Mouse (Mus musculus): ENCODE measurements around the gene Lin7c. TPM values are rescaled to one million over a fixed set of nuclear protein-coding genes. Genes with fewer than 3 reads are reported as not detected.

Gene Lin7c
- total RNA-seq, 2 experiments from 2014 or later: 124 to 133 TPM

DNA sequence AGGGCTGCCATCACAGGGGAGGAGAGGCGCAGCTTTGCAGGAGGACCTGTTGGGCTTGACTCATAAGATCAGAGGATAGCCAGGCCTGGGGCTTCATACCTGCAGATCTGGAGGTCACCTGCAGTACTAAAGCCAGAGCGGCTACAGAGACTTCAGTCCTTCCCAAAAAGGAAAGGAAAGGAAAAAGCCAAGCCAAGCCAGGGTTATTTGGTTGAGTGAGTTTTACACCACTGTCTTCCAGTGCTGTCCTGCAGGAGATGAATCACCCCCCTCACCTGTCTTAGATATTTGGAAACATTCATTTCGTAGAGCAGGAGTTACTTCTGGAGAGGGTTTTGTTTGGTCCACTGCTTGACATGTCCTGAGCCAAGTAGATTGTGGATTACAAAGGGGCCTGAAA is 42.5 kb downstream of the Lin7c start:
- no peak for DNase-seq (ENCODE audit: extremely low spot score in 1 of 2, low spot score in 2 of 2)
- intact Hi-C loops (cut with DNase I): no loop called here

GRCm38 (mm10) chr2:109934086-109934485 is 43.4 kb downstream of the Lin7c start:
- intact Hi-C loops (cut with DNase I): no loop called here

GRCm38 (mm10) chr2:109935194-109935593 is 44.5 kb downstream of the Lin7c start:
- intact Hi-C loops (cut with DNase I): no loop called here
- no peak for DNase-seq (ENCODE audit: extremely low spot score in 1 of 2, low spot score in 2 of 2)

More at GRCm38 (mm10) chr2:109934086-109934485, 43.4 kb downstream of the Lin7c start:
- no peak for DNase-seq (ENCODE audit: extremely low spot score in 1 of 2, low spot score in 2 of 2)

- intact Hi-C loops (cut with DNase I): no loop called here
- no peak for DNase-seq (ENCODE audit: extremely low spot score in 1 of 2, low spot score in 2 of 2)
Measured at GRCm38 (mm10) chr2:109935754-109936409, 45.2 kb downstream of the Lin7c start.

- intact Hi-C loops (cut with DNase I): no loop called here
- no peak for DNase-seq (ENCODE audit: extremely low spot score in 1 of 2, low spot score in 2 of 2)
Measured at GRCm38 (mm10) chr2:109936410-109936755, 45.7 kb downstream of the Lin7c start.

DNA sequence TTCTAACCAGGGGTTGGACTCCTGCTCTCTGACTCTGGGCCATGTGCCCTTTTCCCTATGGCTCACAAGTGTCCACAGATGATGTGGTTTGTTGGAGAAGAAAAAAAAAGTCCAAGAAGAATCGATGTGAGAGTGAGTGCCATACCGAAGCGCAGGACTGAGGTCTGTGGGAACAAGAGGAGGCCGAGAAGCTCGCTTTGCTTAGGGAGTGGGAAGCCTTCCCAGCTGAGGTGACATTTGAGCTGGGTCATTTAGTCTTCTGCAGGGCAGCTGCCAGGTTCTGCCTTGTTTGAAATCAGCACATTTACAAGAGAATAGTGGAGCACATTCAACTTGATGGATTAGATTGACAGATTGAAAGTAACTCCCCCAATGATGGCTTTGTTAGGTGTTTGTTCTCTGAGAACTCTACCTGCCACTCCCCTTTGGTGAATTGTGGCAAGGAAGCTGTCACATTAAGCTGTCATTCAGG is 51.4 kb downstream of the Lin7c start:
- DNase-seq (ENCODE audit: extremely low spot score in 1 of 2, low spot score in 2 of 2): no peak
- intact Hi-C loops (cut with DNase I): no loop called here

GRCm38 (mm10) chr2:109942810-109943570 is 52.3 kb downstream of the Lin7c start:
- intact Hi-C loops (cut with DNase I): no loop called here
- DNase-seq (ENCODE audit: extremely low spot score in 1 of 2, low spot score in 2 of 2): no peak

DNA sequence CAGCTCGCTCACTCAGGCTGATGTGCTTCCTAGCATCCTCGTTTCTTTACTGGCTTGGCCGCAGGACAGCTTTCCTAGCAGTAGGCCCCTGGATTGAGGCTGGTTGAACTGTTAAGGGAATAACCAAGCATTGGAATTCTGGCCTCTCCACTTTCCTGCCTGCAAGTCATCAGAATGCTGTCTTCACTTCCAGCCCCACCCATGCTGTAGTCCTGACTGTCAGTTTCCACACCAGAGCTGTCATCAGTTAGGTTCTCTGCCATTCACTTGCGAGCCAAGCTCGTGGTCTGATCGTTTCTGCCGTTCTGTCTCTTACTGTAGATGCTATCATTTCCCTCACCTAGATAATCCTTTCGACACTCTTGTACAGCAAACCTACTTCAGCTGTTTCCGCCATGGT is 54.3 kb downstream of the Lin7c start:
- DNase-seq (ENCODE audit: extremely low spot score in 1 of 2, low spot score in 2 of 2): no peak
- intact Hi-C loops (cut with DNase I): no loop called here

DNA sequence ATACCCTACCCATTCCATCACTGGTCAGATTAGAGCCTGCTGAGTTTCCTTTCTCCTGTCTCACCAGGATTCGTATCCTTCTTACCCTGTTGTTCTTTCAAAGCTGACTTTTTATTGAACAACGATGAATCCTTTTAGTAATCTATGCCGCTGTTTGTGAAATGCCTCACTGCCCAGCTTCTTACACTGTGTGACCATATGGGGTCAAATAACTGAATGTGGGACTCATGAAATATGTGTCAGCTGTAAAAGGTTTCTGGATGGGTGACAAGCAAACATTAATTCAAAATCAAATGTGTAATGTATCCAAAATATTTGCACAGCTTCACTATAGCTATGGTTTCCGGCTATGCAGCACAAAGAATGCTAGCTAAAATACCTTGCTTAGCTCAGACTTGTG is 54.9 kb downstream of the Lin7c start:
- DNase-seq (ENCODE audit: extremely low spot score in 1 of 2, low spot score in 2 of 2): no peak
- intact Hi-C loops (cut with DNase I): no loop called here

DNA sequence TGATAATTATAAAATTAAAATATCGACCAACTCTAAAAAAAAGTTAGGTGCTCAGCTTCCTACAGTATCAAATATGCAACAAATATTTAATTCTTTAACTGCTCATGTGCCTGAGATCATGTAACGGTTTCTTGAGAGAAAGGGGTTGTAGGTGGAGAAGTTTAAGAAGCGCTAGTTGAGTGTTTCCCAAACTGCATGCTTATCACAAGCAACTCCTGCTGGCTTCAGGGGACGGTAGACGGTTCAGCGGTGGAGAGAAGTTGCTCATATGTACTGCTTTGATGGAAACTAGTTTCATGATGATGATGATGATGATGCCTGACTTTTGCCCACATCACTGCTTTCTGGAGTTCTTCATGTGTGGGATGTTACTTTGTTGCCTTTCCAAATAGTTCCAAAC is 55.8 kb downstream of the Lin7c start:
- intact Hi-C loops (cut with DNase I): no loop called here
- DNase-seq (ENCODE audit: extremely low spot score in 1 of 2, low spot score in 2 of 2): no peak

GRCm38 (mm10) chr2:109949519-109949918 is 58.9 kb downstream of the Lin7c start:
- no peak for DNase-seq (ENCODE audit: extremely low spot score in 1 of 2, low spot score in 2 of 2)
- intact Hi-C loops (cut with DNase I): no loop called here

- intact Hi-C loops (cut with DNase I): no loop called here
- no peak for DNase-seq (ENCODE audit: extremely low spot score in 1 of 2, low spot score in 2 of 2)
Measured at GRCm38 (mm10) chr2:109950311-109950710, 59.7 kb downstream of the Lin7c start.

Other genes starting within 250 kb of the Lin7c start
- gene Bdnf, start 216.2 kb upstream of the Lin7c start, total RNA-seq (2021): 10 to 100 TPM; 11.7 to 11.8 TPM
- gene Lgr4, start 26.8 kb downstream of the Lin7c start, total RNA-seq (2021): 10 to 100 TPM; 19.6 to 21.2 TPM
- 10 to 100 TPM; 17.9 to 18.0 TPM for gene Ccdc34, start 127.0 kb downstream of the Lin7c start, total RNA-seq (2021)